ENCODE assay signal across 8 mouse cellular contexts in the genomic region with DNA sequence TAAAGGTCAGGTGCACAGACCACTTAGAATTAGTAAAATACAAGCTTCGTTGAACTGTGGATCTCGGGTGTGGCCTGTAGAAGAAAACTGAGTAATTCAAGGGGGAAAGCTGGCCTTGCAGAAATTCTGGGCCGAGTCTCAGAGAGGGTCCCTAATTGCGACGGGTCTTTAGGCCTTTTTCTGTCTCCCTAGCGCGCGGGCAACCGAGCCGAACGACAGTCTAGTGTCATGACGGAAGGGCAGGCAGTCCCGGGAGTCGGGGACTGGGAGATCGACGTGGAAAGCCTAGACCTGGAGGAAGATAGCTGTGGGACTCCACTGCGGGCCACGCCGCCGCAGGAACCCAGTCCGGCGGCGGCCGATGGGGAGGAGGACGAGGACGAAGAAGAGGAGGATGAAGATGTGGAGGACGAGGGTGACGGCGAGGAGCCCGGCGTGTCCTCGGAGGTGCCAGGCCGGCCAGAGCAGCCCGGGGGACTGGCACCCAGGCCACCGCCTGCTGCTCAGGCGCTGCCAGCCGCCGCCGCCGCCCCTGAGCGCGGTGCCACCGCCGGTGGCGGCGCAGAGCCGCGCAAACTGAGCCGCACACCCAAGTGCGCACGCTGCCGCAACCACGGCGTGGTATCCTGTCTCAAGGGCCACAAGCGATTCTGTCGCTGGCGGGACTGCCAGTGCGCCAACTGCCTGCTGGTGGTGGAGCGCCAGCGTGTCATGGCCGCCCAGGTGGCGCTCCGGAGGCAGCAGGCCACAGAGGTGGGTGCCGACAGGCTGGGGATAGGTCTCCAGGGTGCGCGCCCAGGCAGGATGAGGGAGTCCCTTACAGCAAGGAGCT. TPM values are rescaled to one million over a fixed set of nuclear protein-coding genes. Genes with fewer than 3 reads are reported as not detected.
DNase-seq lines count a peak whose midpoint lies in the region; ATAC-seq lines count a peak whose summit lies in the region.

No protein-coding gene starts in this region.

- H3K9me3 ChIP-seq in heart, embryonic 10.5 days: no peaks in the 10 kb centered on the region
- no peaks in the 10 kb centered on the region for H3K9me3 ChIP-seq in kidney, embryonic 15.5 days (replicated peaks)
- no peaks in the 10 kb centered on the region for H3K9me3 ChIP-seq in midbrain, embryonic 12.5 days

- under 1% methylated on average over 66 of the region's 66 CpGs for WGBS in heart, embryonic 10.5 days
- 1% methylated on average over 66 of the region's 66 CpGs for WGBS in kidney, embryonic 15.5 days
- WGBS in midbrain, embryonic 12.5 days: under 1% methylated on average over 66 of the region's 66 CpGs

- H3K4me1 ChIP-seq in heart, embryonic 10.5 days: peaks cover 18% of the 10 kb centered on the region
- peaks cover 24% of the 10 kb centered on the region for H3K4me1 ChIP-seq in kidney, embryonic 15.5 days
- H3K4me1 ChIP-seq in midbrain, embryonic 12.5 days: peaks cover 22% of the 10 kb centered on the region

- no peak overlapping the region for H3K27ac ChIP-seq in heart, embryonic 10.5 days
- H3K27ac ChIP-seq in kidney, embryonic 15.5 days: no peak overlapping the region
- no peak overlapping the region for H3K27ac ChIP-seq in midbrain, embryonic 12.5 days (replicated peaks)

- no peak overlapping the region for H3K9ac ChIP-seq in kidney, embryonic 15.5 days
- peak overlapping the region; percentile 28; the same call in 1 of the 2 replicates for H3K9ac ChIP-seq in midbrain, embryonic 12.5 days (replicated peaks)

- no peak for ATAC-seq in CD4-positive, CD25-positive, alpha-beta regulatory T cell, adult 4 months
- no peak for ATAC-seq in kidney, embryonic 15.5 days (replicated peaks; ENCODE audit: low FRiP score)
- ATAC-seq in midbrain, embryonic 12.5 days (ENCODE audit: low FRiP score, low read depth): no peak
- no peak for ATAC-seq in monocyte, adult 5-6 weeks (replicated peaks; ENCODE audit: insufficient number of reproducible peaks, low FRiP score, low TSS enrichment, poor library complexity, severe bottlenecking)

- H3K4me2 ChIP-seq in kidney, embryonic 15.5 days: peak overlapping the region; percentile 73
- H3K4me2 ChIP-seq in midbrain, embryonic 12.5 days (replicated peaks): peak overlapping the region; percentile 81

- peak overlapping the region; percentile 69 for H3K4me3 ChIP-seq in heart, embryonic 10.5 days
- H3K4me3 ChIP-seq in kidney, embryonic 15.5 days (replicated peaks): peak overlapping the region; percentile 45
- H3K4me3 ChIP-seq in midbrain, embryonic 12.5 days: peak overlapping the region; percentile 45

- H3K27me3 ChIP-seq in heart, embryonic 10.5 days (ENCODE audit: insufficient read depth, poor library complexity, severe bottlenecking): peaks cover 100% of the 10 kb centered on the region
- H3K27me3 ChIP-seq in kidney, embryonic 15.5 days: peaks cover 99% of the 10 kb centered on the region
- H3K27me3 ChIP-seq in midbrain, embryonic 12.5 days: peaks cover 97% of the 10 kb centered on the region

- DNase-seq in CD4-positive, CD25-positive, alpha-beta regulatory T cell, adult 2 months (ENCODE audit: low read depth, low spot score): peak; percentile 1
- peak; percentile 15 for DNase-seq in right cerebral cortex, adult 18-20 months
- DNase-seq in right cerebral cortex, adult 2 months (ENCODE audit: low spot score in 2 of 2): no peak
- peak; percentile 78 for DNase-seq in heart, embryonic 10.5 days (ENCODE audit: low spot score)

- no peaks in the 10 kb centered on the region for H3K36me3 ChIP-seq in heart, embryonic 10.5 days
- H3K36me3 ChIP-seq in kidney, embryonic 15.5 days: no peaks in the 10 kb centered on the region
- H3K36me3 ChIP-seq in midbrain, embryonic 12.5 days: no peaks in the 10 kb centered on the region

RNA-seq across cellular contexts. Expression of a gene that starts 1.2 kb away (rescaled TPM):
- polyA plus RNA-seq in CD4-positive, CD25-positive, alpha-beta regulatory T cell, adult 4 months (2017; shearing (Covaris generic)): not detected
- 0.44 and 1.7 TPM in 2 replicates for polyA plus RNA-seq in heart, embryonic 10.5 days (2016; fragmentation: Nextera tagmentation; extraction: Ambion mirVana)
- 2.0 and 2.1 TPM in 2 replicates for polyA plus RNA-seq in kidney, embryonic 15.5 days (2015; fragmentation: Nextera tagmentation; extraction: Ambion mirVana)
- polyA plus RNA-seq in midbrain, embryonic 12.5 days (2016; fragmentation: Nextera tagmentation; extraction: Ambion mirVana): 0.22 and 0.29 TPM in 2 replicates
- 1.8 TPM in 1 of 3 replicates, not detected in the others for total RNA-seq in monocyte, adult 5-6 weeks (2017)

Comparison
In these comparisons a context has a peak if more than half of its experiments do, and no peak if none do; other contexts are left out.
1. DNase-seq: peak in CD4-positive, CD25-positive, alpha-beta regulatory T cell, adult 2 months (single experiment), right cerebral cortex, adult 18-20 months (single experiment) and heart, embryonic 10.5 days (single experiment); none in right cerebral cortex, adult 2 months (0 of 2).
2. Peak in every context shown above with its lines, with median percentiles within 50 percentile points of each other: H3K4me3 ChIP-seq.